Mouse (Mus musculus): ENCODE data around the gene Tns1. TPM values are rescaled to one million over a fixed set of nuclear protein-coding genes. Genes with fewer than 3 reads are reported as not detected.

Tns1 gene
- total and polyA plus RNA-seq, 3 experiments, result 0.40 to 3.6 (median 0.89) TPM

DNA sequence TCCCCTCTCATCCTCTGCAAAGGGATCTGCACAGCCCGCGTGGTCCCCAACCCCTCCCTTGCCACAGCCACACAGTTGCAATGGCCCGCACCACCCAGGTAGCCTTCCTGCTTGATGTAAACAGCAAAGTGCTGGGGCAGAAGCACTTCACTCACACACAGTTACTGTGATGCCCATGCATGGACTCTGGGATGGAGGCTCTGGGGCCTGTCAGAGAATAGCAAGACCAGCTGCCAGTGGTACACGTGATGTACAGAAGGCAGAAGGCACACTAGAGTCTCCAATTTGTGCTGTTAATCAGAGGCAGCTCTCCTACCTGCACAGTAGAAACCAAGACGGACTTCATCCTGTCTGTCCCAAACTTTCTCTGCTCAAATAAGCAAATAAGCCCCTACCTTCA is 181.0 kb downstream of the Tns1 start:
- Histone ChIP-seq H3K79me2 (replicated peaks; ENCODE audit: control insufficient read depth, extremely low read depth, insufficient read depth, poor library complexity, severe bottlenecking) (no peaks in the 10 kb centered on the region), H3K9ac (ENCODE audit: insufficient read depth, low read depth) (no peak overlapping the region), H3K27me3 (replicated peaks) (no peaks in the 10 kb centered on the region), H3K4me1 (ENCODE audit: control insufficient read depth in 1 of 2, insufficient read depth in 2 of 2) (peaks cover 20 to 48% of the 10 kb centered on the region in 2 experiments), H3K36me3 (replicated peaks in 1 of 2; ENCODE audit: control insufficient read depth in 1 of 2, insufficient read depth in 1 of 2, low read length in 1 of 2) (no peaks in the 10 kb centered on the region), H3K4me2 (ENCODE audit: insufficient read depth, low read depth, poor library complexity, severe bottlenecking) (no peak overlapping the region), H3K4me3 (replicated peaks in 1 of 3; ENCODE audit: low read depth in 2 of 3, low read length in 2 of 3, poor library complexity in 1 of 3) (no peak overlapping the region), H3K27ac (ENCODE audit: insufficient read depth, low read depth) (no peak overlapping the region), H3K9me3 (replicated peaks; ENCODE audit: low read length) (no peaks in the 10 kb centered on the region)
- dilution Hi-C loops (cut with MboI; ENCODE audit: extremely low pct_ligation_motif_present, extremely low pct_unique_long_range_greater_than_20kb, low sequenced_read_pairs) (no loop called here), in situ Hi-C loops (cut with MboI; ENCODE audit: low pct_ligation_motif_present, low pct_unique_long_range_greater_than_20kb, low sequenced_read_pairs) (no loop called here)
- no peak for TF ChIP-seq CTCF (conservative IDR thresholded peaks at IDR 0.05 in 1 of 2, IDR thresholded peaks at IDR 0.05 in 1 of 2; ENCODE audit: low read depth in 2 of 2, low read length in 2 of 2)
- no peak for TF ChIP-seq MYC (IDR thresholded peaks at IDR 0.05; ENCODE audit: low read depth, low read length)
- no peak for TF ChIP-seq HCFC1 (IDR thresholded peaks at IDR 0.05; ENCODE audit: low read depth, low read length)
- no peak for TF ChIP-seq EP300 (IDR thresholded peaks at IDR 0.05; ENCODE audit: low read length)
- no peak for TF ChIP-seq UBTF (IDR thresholded peaks at IDR 0.05; ENCODE audit: low read depth, low read length)
- no peak for TF ChIP-seq JUND (conservative IDR thresholded peaks at IDR 0.05; ENCODE audit: low read depth, low read length)
- TF ChIP-seq E2F4 (IDR thresholded peaks at IDR 0.05; ENCODE audit: insufficient replicate concordance, low read depth, low read length), result no peak
- no peak for TF ChIP-seq NELFE (IDR thresholded peaks at IDR 0.05; ENCODE audit: low read depth, low read length)
- TF ChIP-seq MAX (IDR thresholded peaks at IDR 0.05; ENCODE audit: low read length), result no peak
- no peak for TF ChIP-seq IRF4 (IDR thresholded peaks at IDR 0.05; ENCODE audit: low read depth, low read length)
- TF ChIP-seq RAD21 (IDR thresholded peaks at IDR 0.05; ENCODE audit: low read depth, low read length), result no peak
- TF ChIP-seq USF2 (conservative IDR thresholded peaks at IDR 0.05; ENCODE audit: low read depth, low read length), result no peak
- no peak for TF ChIP-seq MAFK (IDR thresholded peaks at IDR 0.05; ENCODE audit: insufficient replicate concordance, low read length)
- DNase-seq (ENCODE audit: extremely low read depth), result no peak

DNA sequence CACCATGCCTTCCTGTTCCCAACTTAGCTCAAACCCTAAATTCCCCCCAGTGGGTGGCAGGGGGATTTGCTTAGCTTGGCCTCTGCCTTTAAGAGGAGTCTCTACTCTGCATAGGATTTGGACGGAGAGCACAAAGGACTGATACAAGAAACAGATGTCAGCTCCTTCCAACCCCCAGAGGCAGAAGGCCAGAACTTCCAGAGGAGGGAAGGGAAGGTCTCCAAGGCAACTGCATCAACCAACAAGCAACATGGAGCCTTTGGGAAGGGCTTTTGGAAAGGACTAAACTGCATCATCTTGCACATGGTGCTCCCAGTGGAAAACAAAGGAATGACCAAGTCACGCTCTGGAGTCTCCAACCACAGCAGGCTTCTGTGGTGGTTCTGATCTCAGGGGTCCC is 182.0 kb downstream of the Tns1 start:
- dilution Hi-C loops (cut with MboI; ENCODE audit: extremely low pct_ligation_motif_present, extremely low pct_unique_long_range_greater_than_20kb, low sequenced_read_pairs) (no loop called here), in situ Hi-C loops (cut with MboI; ENCODE audit: low pct_ligation_motif_present, low pct_unique_long_range_greater_than_20kb, low sequenced_read_pairs) (no loop called here)
- no peak overlapping the region for H3K4me3 ChIP-seq (replicated peaks in 1 of 3; ENCODE audit: low read depth in 2 of 3, low read length in 2 of 3, poor library complexity in 1 of 3)
- no peaks in the 10 kb centered on the region for H3K27me3 ChIP-seq (replicated peaks)
- no peaks in the 10 kb centered on the region for H3K79me2 ChIP-seq (replicated peaks; ENCODE audit: control insufficient read depth, extremely low read depth, insufficient read depth, poor library complexity, severe bottlenecking)
- H3K4me1 ChIP-seq (ENCODE audit: control insufficient read depth in 1 of 2, insufficient read depth in 2 of 2), result peaks cover 23 to 55% of the 10 kb centered on the region in 2 experiments
- no peaks in the 10 kb centered on the region for H3K36me3 ChIP-seq (replicated peaks in 1 of 2; ENCODE audit: control insufficient read depth in 1 of 2, insufficient read depth in 1 of 2, low read length in 1 of 2)
- H3K27ac ChIP-seq (ENCODE audit: insufficient read depth, low read depth), result no peak overlapping the region
- no peaks in the 10 kb centered on the region for H3K9me3 ChIP-seq (replicated peaks; ENCODE audit: low read length)
- no peak for DNase-seq (ENCODE audit: extremely low read depth)
- TF ChIP-seq ETS1 (conservative IDR thresholded peaks at IDR 0.05; ENCODE audit: low read depth, low read length) (no peak), ELF1 (IDR thresholded peaks at IDR 0.05; ENCODE audit: low read depth, low read length) (no peak), IRF4 (IDR thresholded peaks at IDR 0.05; ENCODE audit: low read depth, low read length) (no peak), MAZ (IDR thresholded peaks at IDR 0.05; ENCODE audit: low read depth, low read length) (no peak), SMC3 (IDR thresholded peaks at IDR 0.05; ENCODE audit: low read depth, low read length) (no peak), GABPA (IDR thresholded peaks at IDR 0.05; ENCODE audit: insufficient replicate concordance, low read depth, low read length) (no peak), RCOR1 (conservative IDR thresholded peaks at IDR 0.05; ENCODE audit: low read depth, low read length) (no peak), RAD21 (IDR thresholded peaks at IDR 0.05; ENCODE audit: low read depth, low read length) (no peak), JUN (IDR thresholded peaks at IDR 0.05; ENCODE audit: insufficient read depth, low read depth, low read length) (no peak), POLR2A (IDR thresholded peaks at IDR 0.05; ENCODE audit: low read depth, low read length) (no peak), EP300 (IDR thresholded peaks at IDR 0.05; ENCODE audit: low read length) (no peak), CHD1 (IDR thresholded peaks at IDR 0.05; ENCODE audit: low read depth, low read length) (no peak), HCFC1 (IDR thresholded peaks at IDR 0.05; ENCODE audit: low read depth, low read length) (no peak), KAT2A (IDR thresholded peaks at IDR 0.05; ENCODE audit: insufficient replicate concordance, low read length) (no peak), POLR2AphosphoS2 (IDR thresholded peaks at IDR 0.05; ENCODE audit: low read depth, low read length) (no peak), ZNF384 (IDR thresholded peaks at IDR 0.05; ENCODE audit: low read depth, low read length) (no peak), MAFK (IDR thresholded peaks at IDR 0.05; ENCODE audit: insufficient replicate concordance, low read length) (no peak)
- H3K4me2 ChIP-seq (ENCODE audit: insufficient read depth, low read depth, poor library complexity, severe bottlenecking), result no peak overlapping the region
- no peak overlapping the region for H3K9ac ChIP-seq (ENCODE audit: insufficient read depth, low read depth)

All from CH12.LX (cell line).